Mouse (Mus musculus) left cerebral cortex, postnatal 4 days (tissue): ENCODE measurements at regions not wholly inside any gene's neighbourhood (a gene's known extent, or its start where the extent isn't known, plus 50 kb on each side); places are given as distances from the start of the nearest gene placed in this dataset.
"Not testable (repeated sequence)": the region's sequence is repeated elsewhere in the genome, so short reads cannot be mapped to it uniquely, and the experiment has no call there.

Experiments
- DNase-seq: peaks from one replicate; pipeline ENCODE4 v3.0.0-alpha.2; 2022
- intact Hi-C: fragments of 180-260 bp; cut with DNase I; formaldehyde crosslinking; loops from one replicate; pipeline ENCODE4 v1.15.1; 2025

DNA sequence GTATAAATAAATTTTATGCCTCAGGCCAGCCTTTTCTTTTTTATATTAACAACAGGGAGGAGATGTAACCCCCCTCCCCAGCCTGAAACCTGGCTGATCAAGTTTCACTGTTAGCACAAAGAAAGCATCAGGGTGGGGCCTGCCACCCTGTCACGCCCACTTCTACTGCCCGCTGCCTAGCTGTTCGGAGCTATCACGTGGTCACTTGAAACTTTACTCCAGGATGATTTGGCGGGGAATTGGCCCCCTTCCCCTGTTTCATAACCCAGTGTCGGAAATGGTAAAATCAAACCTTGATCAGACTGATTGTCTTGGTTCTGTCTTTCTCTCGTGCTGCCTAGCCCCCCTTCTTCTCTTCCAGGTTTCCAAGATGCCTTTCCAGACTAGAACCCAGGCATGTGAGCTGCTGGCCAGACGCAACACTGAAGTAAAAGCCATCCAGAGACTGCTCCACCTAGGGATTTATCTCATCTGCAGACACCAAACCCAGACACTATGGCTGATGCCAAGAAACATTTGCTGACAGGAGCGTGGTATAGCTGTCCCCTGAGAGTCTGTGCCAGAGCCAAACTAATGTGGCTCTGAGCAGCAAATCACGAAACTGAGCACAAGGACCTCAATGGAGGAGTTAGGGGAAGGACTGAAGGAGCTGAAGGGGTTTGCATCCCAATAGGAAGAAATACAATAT, 1386.6 kb upstream of the 1700008P02Rik start:
- DNase-seq, result no peak

DNA sequence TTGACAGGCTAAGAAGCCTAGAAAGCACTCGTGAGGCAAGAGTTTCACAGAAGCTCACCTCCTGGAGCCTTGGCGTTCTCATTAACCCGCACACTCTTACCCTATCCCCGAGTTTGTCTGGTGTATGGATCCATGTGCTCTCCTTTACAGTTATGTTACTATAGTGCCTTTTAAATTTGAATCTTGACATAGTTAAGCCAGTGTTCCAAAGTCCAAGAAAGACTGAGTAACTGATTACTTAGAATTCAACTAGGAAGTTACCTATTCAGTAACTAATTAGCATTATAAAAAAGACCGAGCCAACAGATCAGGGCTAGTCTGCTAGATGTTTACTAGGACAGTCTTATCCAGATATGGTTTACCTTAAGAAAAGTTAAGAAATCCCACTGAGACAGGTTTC, 1386.0 kb upstream of the 1700008P02Rik start:
- intact Hi-C loops, result no loop called here
- no peak for DNase-seq

More for the DNA sequence above, 1386.6 kb upstream of the 1700008P02Rik start:
- intact Hi-C loops, result no loop called here

DNA sequence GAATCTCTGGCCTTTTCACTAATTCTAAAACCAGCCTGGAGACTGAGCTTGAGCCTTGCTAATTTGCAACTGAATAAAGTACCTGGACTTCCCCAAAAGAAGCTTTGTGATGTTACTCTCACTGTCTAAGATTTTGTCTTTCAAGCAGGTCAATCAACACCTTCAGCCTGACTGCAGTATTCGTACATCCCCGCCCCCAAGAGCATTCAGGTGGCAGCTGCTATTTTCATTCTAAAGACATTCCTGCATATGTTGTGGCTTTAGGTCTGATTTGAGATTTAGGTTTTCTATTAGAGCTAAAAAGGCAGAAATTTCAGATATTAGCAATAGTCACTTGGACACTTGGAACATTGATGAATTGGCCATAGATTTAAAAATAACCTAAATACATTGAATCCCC, 1385.4 kb upstream of the 1700008P02Rik start:
- intact Hi-C loops, DNase-seq: not testable (repeated sequence)

DNA sequence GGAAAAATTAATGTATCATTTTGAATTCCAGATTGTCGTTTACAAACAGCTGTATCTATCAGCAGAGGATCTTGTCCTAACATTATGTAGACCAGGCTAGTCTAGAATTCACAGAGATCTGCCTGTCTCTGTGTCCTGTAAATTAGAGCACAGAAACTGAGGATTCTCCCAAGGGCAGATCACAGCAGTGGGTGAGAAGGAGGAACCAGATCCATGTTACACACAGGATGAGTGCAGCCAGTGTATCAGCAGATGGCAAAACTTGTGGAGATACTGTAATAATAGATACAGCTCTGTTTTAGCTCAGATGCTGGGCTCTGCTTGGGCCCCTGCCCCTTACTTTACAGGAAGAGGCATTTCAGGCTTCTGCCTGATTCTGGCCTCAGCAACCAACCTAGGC, 1384.0 kb upstream of the 1700008P02Rik start:
- intact Hi-C loops, result no loop called here

DNA sequence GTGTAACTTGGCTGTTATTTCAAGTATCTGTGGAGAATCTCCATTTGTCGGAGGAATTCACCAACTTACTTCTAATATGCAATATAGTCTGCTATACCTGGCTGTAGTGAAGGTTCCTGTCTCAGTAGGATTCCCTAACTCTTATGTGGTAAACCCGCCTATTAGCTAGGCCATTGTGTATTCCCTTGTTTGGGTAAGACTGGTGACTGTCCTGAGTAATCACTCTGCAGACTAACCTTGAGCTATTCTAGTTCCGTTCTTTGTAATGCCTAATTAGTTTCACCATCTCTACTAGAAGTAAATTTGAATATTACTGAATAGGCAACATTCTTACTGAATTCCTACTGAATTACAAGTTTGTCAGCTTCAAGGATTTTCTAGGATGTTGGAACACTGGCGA, 1380.8 kb upstream of the 1700008P02Rik start:
- intact Hi-C loops, result no loop called here
- DNase-seq, result no peak

More for the DNA sequence above, 1384.0 kb upstream of the 1700008P02Rik start:
- no peak for DNase-seq

DNA sequence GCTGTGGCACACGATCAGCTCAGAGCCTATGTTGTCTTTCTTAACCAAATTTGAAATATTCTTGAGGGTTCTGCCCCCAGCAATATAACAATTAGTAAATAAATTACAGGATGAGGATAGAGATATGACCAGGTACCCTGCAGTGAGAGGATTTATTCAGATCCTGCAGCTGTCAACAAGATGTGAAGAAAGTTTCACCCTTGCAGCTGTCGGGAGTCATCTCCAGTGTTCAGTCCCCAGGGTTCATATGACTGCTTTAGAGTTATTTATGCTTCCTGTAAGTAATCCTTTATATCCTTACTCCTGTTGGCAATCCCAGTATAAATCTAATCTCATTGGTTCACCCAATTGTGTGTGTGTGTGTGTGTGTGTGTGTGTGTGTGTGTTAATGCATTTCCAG, 1372.1 kb upstream of the 1700008P02Rik start:
- DNase-seq, result no peak
- intact Hi-C loops, result no loop called here

DNA sequence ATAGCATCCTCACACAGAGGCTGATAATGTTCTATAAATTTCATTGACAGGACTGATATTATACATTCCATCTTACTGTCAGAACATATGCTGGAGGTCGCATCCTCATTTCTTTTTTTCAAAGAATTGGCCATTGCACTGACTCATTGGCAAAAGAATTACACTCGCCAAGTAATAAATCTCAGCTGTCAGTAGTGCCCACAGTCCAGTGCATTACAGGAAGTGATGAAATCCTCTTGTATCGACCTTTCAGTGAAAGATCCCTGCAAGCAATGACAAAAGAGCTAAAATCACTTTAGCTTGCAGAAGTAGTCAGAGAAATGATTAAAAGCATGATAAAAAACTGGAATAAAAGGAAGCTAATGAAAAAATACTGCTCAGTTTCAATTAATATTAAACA, 1353.0 kb upstream of the 1700008P02Rik start:
- DNase-seq, result no peak
- intact Hi-C loops, result no loop called here

DNA sequence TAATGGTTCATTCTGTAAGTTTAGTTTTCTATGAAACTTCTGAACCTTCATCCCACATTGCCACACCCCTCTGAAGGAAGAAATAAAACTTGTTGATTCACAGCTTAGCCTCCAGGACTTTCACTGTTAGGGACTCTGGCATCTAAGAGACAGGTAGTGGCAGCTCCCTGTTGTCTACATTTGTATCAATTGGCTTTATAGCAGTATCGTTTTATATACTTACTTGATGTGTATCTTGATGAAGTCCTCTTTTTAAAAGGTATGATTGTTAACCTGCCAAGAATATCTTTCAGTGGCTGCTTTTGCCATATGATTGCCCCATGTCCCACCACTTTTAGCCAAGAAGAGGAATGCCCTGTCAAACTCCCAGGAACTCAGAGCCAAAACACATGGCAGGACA, 1333.7 kb upstream of the 1700008P02Rik start:
- no peak for DNase-seq
- intact Hi-C loops, result no loop called here

DNA sequence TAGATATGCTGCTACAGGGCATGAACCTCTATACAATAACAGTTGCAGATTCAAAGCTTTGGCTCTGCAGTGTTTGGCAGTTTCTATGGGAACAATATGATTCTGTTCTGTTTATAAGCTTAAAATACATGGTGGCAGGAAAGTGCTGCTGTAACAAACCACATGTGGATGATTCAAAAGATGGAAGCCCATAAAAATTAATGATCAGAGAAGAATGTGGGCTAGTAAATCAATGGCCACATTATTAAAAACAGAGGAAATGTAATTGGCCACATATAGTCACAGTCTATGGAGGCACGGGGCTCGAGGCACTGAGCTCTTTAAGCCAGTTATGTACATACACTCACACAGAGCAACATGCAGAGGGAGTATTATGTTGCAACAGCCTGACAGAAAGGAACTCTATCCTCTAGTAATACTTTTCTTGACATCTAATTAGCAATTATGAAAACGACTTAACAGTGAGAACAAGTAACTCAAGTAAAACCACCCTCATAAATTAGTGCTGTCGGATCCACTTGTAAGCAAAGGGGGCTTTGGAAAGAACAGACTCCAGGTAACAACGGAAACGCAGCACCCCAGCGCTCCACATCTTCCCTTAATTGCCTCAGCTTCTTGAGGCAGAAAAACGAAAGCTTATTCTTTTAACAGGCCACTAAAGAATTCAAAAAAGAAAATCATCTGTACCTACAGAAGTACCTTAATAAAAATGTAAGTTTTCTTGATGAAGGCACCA, 1323.6 kb upstream of the 1700008P02Rik start:
- intact Hi-C loops, result no loop called here

More for the DNA sequence above, 1323.6 kb upstream of the 1700008P02Rik start:
- no peak for DNase-seq
